27 mouse cellular contexts compared by ENCODE assay signal in the genomic region with DNA sequence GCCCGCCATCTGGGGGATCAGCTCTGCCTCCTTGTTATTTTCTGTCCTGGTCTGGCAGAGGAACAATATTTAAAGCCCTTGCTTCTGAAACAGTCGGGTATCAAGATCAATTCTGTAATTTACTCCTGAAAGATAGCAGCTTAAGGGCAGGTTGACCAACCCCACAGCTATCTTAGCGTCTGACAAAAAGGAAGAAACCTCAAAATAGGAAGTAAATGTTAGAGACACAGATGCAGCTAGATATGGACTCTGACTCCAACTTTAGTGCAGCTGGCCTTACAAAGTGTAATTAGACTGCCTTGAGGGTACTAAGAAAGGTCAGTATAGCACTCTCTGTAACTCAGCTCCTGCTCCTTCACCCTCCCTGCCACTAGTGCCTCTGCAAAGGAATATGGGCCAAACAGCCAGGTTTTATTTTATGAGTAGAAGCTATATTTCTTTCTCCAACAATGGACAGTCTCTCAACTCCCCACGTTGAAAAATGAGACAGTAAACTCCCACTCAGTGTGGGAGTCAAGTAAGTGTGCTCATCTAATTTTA.
DNase-seq lines count a peak whose midpoint lies in the region; ATAC-seq and TF ChIP-seq lines count a peak whose summit lies in the region.
"Had no signal": no experiment of that assay in that cellular context is flagged by ENCODE, and none has a peak within 500 bp of the region (broad histone marks: within the 10 kb centered on the region; RNA-seq: fewer than 3 reads in every experiment).

No protein-coding gene starts in this region.

- no peak overlapping the region for H3K9ac ChIP-seq in kidney, embryonic 14.5 days (ENCODE audit: low read depth, low read length)
- no peak overlapping the region for H3K9ac ChIP-seq in kidney, postnatal 0 days (ENCODE audit: low read depth, low read length)
- no peak overlapping the region for H3K9ac ChIP-seq in liver, embryonic 11.5 days (ENCODE audit: low read depth, low read length)
- no peak overlapping the region for H3K9ac ChIP-seq in heart, adult 2 months (ENCODE audit: low read depth, low read length)
- H3K9ac ChIP-seq: heart, embryonic 13.5 days; hindbrain, embryonic 12.5 days; hindbrain, embryonic 15.5 days had no signal

- intact Hi-C loops in heart, adult 2 months (cut with DNase I) = no loop called here

- no peak overlapping the region for H3K27ac ChIP-seq in kidney, embryonic 14.5 days (ENCODE audit: low read depth, low read length)
- no peak overlapping the region for H3K27ac ChIP-seq in kidney, postnatal 0 days
- no peak overlapping the region for H3K27ac ChIP-seq in liver, embryonic 11.5 days (ENCODE audit: low read depth, low read length)
- no peak overlapping the region for H3K27ac ChIP-seq in heart, adult 2 months
- H3K27ac ChIP-seq: forebrain, embryonic 10.5 days; heart, embryonic 10.5 days; heart, embryonic 13.5 days; hindbrain, embryonic 12.5 days; hindbrain, embryonic 15.5 days had no signal

- peaks cover 5% of the 10 kb centered on the region; the same call in 1 of the 2 replicates for H3K4me1 ChIP-seq in kidney, embryonic 14.5 days (ENCODE audit: control insufficient read depth, insufficient read depth, low read length)
- 0 out of 2 replicates have a peak, but pooled peaks cover 5% of the 10 kb centered on the region for H3K4me1 ChIP-seq in kidney, postnatal 0 days (replicated peaks; ENCODE audit: insufficient read depth, low read length)
- H3K4me1 ChIP-seq in liver, embryonic 11.5 days (replicated peaks; ENCODE audit: control insufficient read depth, insufficient read depth, low read length) = no peaks in the 10 kb centered on the region
- H3K4me1 ChIP-seq in heart, adult 2 months (ENCODE audit: control insufficient read depth, insufficient read depth, low read length) = no peaks in the 10 kb centered on the region

- H3K79me2 ChIP-seq in heart, adult 2 months (replicated peaks; ENCODE audit: control insufficient read depth, insufficient read depth, low read length) = no peaks in the 10 kb centered on the region

- ATAC-seq in kidney, embryonic 14.5 days (ENCODE audit: low FRiP score, low TSS enrichment) = peak; percentile 63
- no peak for ATAC-seq in kidney, postnatal 0 days (replicated peaks; ENCODE audit: low FRiP score, low read depth)
- ATAC-seq in granulocyte monocyte progenitor cell, adult 5-6 weeks (replicated peaks; ENCODE audit: poor library complexity, severe bottlenecking) = peak; percentile 65
- peak; percentile 59 for ATAC-seq in megakaryocyte progenitor cell, adult 5-6 weeks (replicated peaks; ENCODE audit: poor library complexity)
- ATAC-seq in liver, embryonic 11.5 days (replicated peaks; ENCODE audit: low FRiP score) = no peak
- ATAC-seq: activated CD4-positive, CD25-positive, alpha-beta regulatory T cell, adult 4 months; forebrain, embryonic 14.5 days had no signal

- no peak for TF ChIP-seq CTCF in kidney, postnatal 0 days (IDR thresholded peaks at IDR 0.05; ENCODE audit: low read depth)
- no peak for TF ChIP-seq CTCF in heart, adult 2 months (IDR thresholded peaks at IDR 0.05)

- TF ChIP-seq EP300 in heart, adult 2 months (IDR thresholded peaks at IDR 0.05; ENCODE audit: insufficient read depth, low read depth, low read length) = no peak

- no peak overlapping the region for H3K4me2 ChIP-seq in kidney, embryonic 14.5 days (replicated peaks; ENCODE audit: low read depth, low read length)
- no peak overlapping the region for H3K4me2 ChIP-seq in kidney, postnatal 0 days (ENCODE audit: low read length)
- H3K4me2 ChIP-seq in liver, embryonic 11.5 days = no peak overlapping the region
- H3K4me2 ChIP-seq: heart, embryonic 13.5 days; hindbrain, embryonic 12.5 days; hindbrain, embryonic 15.5 days had no signal

- H3K4me3 ChIP-seq in kidney, embryonic 14.5 days (ENCODE audit: low read length) = no peak overlapping the region
- no peak overlapping the region for H3K4me3 ChIP-seq in kidney, postnatal 0 days (replicated peaks; ENCODE audit: low read depth, low read length)
- no peak overlapping the region for H3K4me3 ChIP-seq in liver, embryonic 11.5 days (ENCODE audit: low read depth, low read length)
- H3K4me3 ChIP-seq in heart, adult 2 months = no peak overlapping the region
- H3K4me3 ChIP-seq: forebrain, embryonic 10.5 days; heart, embryonic 10.5 days; heart, embryonic 13.5 days; hindbrain, embryonic 12.5 days; hindbrain, embryonic 15.5 days had no signal

- H3K36me3 ChIP-seq in kidney, embryonic 14.5 days (ENCODE audit: control insufficient read depth, insufficient read depth, low read length) = no peaks in the 10 kb centered on the region
- no peaks in the 10 kb centered on the region for H3K36me3 ChIP-seq in kidney, postnatal 0 days (ENCODE audit: insufficient read depth, low read length)
- no peaks in the 10 kb centered on the region for H3K36me3 ChIP-seq in liver, embryonic 11.5 days (ENCODE audit: control insufficient read depth, insufficient read depth, low read length)
- H3K36me3 ChIP-seq in heart, adult 2 months (ENCODE audit: control insufficient read depth, insufficient read depth, low read length) = no peaks in the 10 kb centered on the region
- H3K36me3 ChIP-seq: forebrain, embryonic 10.5 days; G1E; heart, embryonic 10.5 days; heart, embryonic 13.5 days; hindbrain, embryonic 12.5 days; hindbrain, embryonic 15.5 days had no signal

- no peaks in the 10 kb centered on the region for H3K9me3 ChIP-seq in kidney, embryonic 14.5 days (ENCODE audit: control insufficient read depth, low read length)
- H3K9me3 ChIP-seq in kidney, postnatal 0 days (replicated peaks; ENCODE audit: low read length) = no peaks in the 10 kb centered on the region
- no peaks in the 10 kb centered on the region for H3K9me3 ChIP-seq in liver, embryonic 11.5 days (ENCODE audit: control insufficient read depth, low read length)
- H3K9me3 ChIP-seq: forebrain, embryonic 10.5 days; heart, embryonic 10.5 days; heart, embryonic 13.5 days; hindbrain, embryonic 12.5 days; hindbrain, embryonic 15.5 days had no signal

- WGBS in kidney, embryonic 14.5 days = 27% methylated on average over 4 of the region's 4 CpGs
- WGBS in kidney, postnatal 0 days = 34% methylated on average over 4 of the region's 4 CpGs
- 48% methylated on average over 4 of the region's 4 CpGs for WGBS in liver, embryonic 11.5 days
- WGBS in heart, adult 2 months = 59% methylated on average over 4 of the region's 4 CpGs

- TF ChIP-seq POLR2A in heart, adult 2 months (IDR thresholded peaks at IDR 0.05; ENCODE audit: insufficient read depth, low read depth, low read length) = no peak

- H3K27me3 ChIP-seq in kidney, embryonic 14.5 days (ENCODE audit: control insufficient read depth, insufficient read depth, low read length) = no peaks in the 10 kb centered on the region
- H3K27me3 ChIP-seq in kidney, postnatal 0 days (ENCODE audit: insufficient read depth, low read length) = no peaks in the 10 kb centered on the region
- no peaks in the 10 kb centered on the region for H3K27me3 ChIP-seq in liver, embryonic 11.5 days (replicated peaks; ENCODE audit: control insufficient read depth, insufficient read depth, low read length)
- no peaks in the 10 kb centered on the region for H3K27me3 ChIP-seq in heart, adult 2 months (ENCODE audit: control insufficient read depth, insufficient read depth, low read length)
- H3K27me3 ChIP-seq: CH12.LX; heart, embryonic 13.5 days; hindbrain, embryonic 12.5 days; hindbrain, embryonic 15.5 days had no signal

- no peak for DNase-seq in kidney, adult 11 months
- peak; percentile 57 for DNase-seq in kidney, postnatal 0 days (ENCODE audit: low spot score)
- DNase-seq in kidney, adult 18-20 months = no peak
- DNase-seq in liver, embryonic 11.5 days (ENCODE audit: low spot score) = no peak
- DNase-seq in heart, adult 2 months = no peak
- DNase-seq: adrenal gland, adult 8-10 months; adrenal gland, postnatal 25 days; B cell, adult 2 months; cerebellum, adult 11-12 months; cerebellum, adult 8-10 months; cerebellum, postnatal 10 days; cerebellum, postnatal 36 days; gastrocnemius, postnatal 25 days; heart, postnatal 14 days; heart, postnatal 4 days had no signal

Comparison
In these comparisons a context has a peak if more than half of its experiments do, and no peak if none do; other contexts are left out.
1. ATAC-seq: peak in kidney, embryonic 14.5 days (single experiment), granulocyte monocyte progenitor cell, adult 5-6 weeks (single experiment) and megakaryocyte progenitor cell, adult 5-6 weeks (single experiment); none in kidney, postnatal 0 days (single experiment) and liver, embryonic 11.5 days (single experiment).